Mouse (Mus musculus): Measurements from ENCODE around the gene Ubb. TPM values are rescaled to one million over a fixed set of nuclear protein-coding genes. Genes with fewer than 3 reads are reported as not detected.

Gene Ubb
- polyA plus RNA-seq, 2 experiments, result 3,111 to 3,423 TPM

GRCm38 (mm10) chr11:62584671-62585206 lies 33.8 kb downstream of the Ubb start:
- Histone ChIP-seq H3K4me2 (replicated peaks; ENCODE audit: low read depth, low read length, severe bottlenecking) (no peak overlapping the region), H3K36me3 (ENCODE audit: control insufficient read depth, insufficient read depth, low read length) (no peaks in the 10 kb centered on the region), H3K4me3 (replicated peaks; ENCODE audit: low read length) (no peak overlapping the region), H3K27me3 (ENCODE audit: control insufficient read depth, insufficient read depth, low read length) (no peaks in the 10 kb centered on the region), H3K9me3 (ENCODE audit: control insufficient read depth, low read length) (no peaks in the 10 kb centered on the region), H3K4me1 (ENCODE audit: control insufficient read depth, insufficient read depth, low read length) (no peaks in the 10 kb centered on the region), H3K9ac (ENCODE audit: low read depth, low read length, severe bottlenecking) (no peak overlapping the region), H3K27ac (replicated peaks; ENCODE audit: low read depth, low read length) (no peak overlapping the region)
- DNase-seq (ENCODE audit: low spot score), result no peak
- 86% methylated on average over 9 of the region's 9 CpGs for WGBS
- TF ChIP-seq POLR2A (IDR thresholded peaks at IDR 0.05; ENCODE audit: borderline replicate concordance, extremely low read depth, insufficient read depth, insufficient read length), result no peak
- ATAC-seq (ENCODE audit: low FRiP score, low read depth), result no peak

GRCm38 (mm10) chr11:62587034-62587433 lies 36.1 kb downstream of the Ubb start:
- H3K4me3 ChIP-seq (replicated peaks; ENCODE audit: low read length), result no peak overlapping the region
- 87% methylated on average over 5 of the region's 5 CpGs for WGBS
- H3K9ac ChIP-seq (ENCODE audit: low read depth, low read length, severe bottlenecking), result no peak overlapping the region
- ATAC-seq (ENCODE audit: low FRiP score, low read depth) (no peak), DNase-seq (ENCODE audit: low spot score) (no peak)
- H3K4me2 ChIP-seq (replicated peaks; ENCODE audit: low read depth, low read length, severe bottlenecking), result no peak overlapping the region
- no peak overlapping the region for H3K27ac ChIP-seq (replicated peaks; ENCODE audit: low read depth, low read length)
- no peaks in the 10 kb centered on the region for H3K27me3 ChIP-seq (ENCODE audit: control insufficient read depth, insufficient read depth, low read length)
- no peaks in the 10 kb centered on the region for H3K9me3 ChIP-seq (ENCODE audit: control insufficient read depth, low read length)
- TF ChIP-seq POLR2A (IDR thresholded peaks at IDR 0.05; ENCODE audit: borderline replicate concordance, extremely low read depth, insufficient read depth, insufficient read length), result no peak
- H3K4me1 ChIP-seq (ENCODE audit: control insufficient read depth, insufficient read depth, low read length), result no peaks in the 10 kb centered on the region
- no peaks in the 10 kb centered on the region for H3K36me3 ChIP-seq (ENCODE audit: control insufficient read depth, insufficient read depth, low read length)

GRCm38 (mm10) chr11:62589391-62589790 lies 38.4 kb downstream of the Ubb start:
- 88% methylated on average over 10 of the region's 10 CpGs for WGBS
- no peak overlapping the region for H3K4me3 ChIP-seq (replicated peaks; ENCODE audit: low read length)
- H3K9me3 ChIP-seq (ENCODE audit: control insufficient read depth, low read length), result no peaks in the 10 kb centered on the region
- no peak for TF ChIP-seq POLR2A (IDR thresholded peaks at IDR 0.05; ENCODE audit: borderline replicate concordance, extremely low read depth, insufficient read depth, insufficient read length)
- no peak for DNase-seq (ENCODE audit: low spot score)
- no peak for ATAC-seq (ENCODE audit: low FRiP score, low read depth)
- H3K36me3 ChIP-seq (ENCODE audit: control insufficient read depth, insufficient read depth, low read length), result no peaks in the 10 kb centered on the region
- no peak overlapping the region for H3K4me2 ChIP-seq (replicated peaks; ENCODE audit: low read depth, low read length, severe bottlenecking)
- H3K27ac ChIP-seq (replicated peaks; ENCODE audit: low read depth, low read length), result no peak overlapping the region
- no peak overlapping the region for H3K9ac ChIP-seq (ENCODE audit: low read depth, low read length, severe bottlenecking)
- H3K4me1 ChIP-seq (ENCODE audit: control insufficient read depth, insufficient read depth, low read length), result no peaks in the 10 kb centered on the region
- no peaks in the 10 kb centered on the region for H3K27me3 ChIP-seq (ENCODE audit: control insufficient read depth, insufficient read depth, low read length)

- Histone ChIP-seq H3K4me3 (replicated peaks; ENCODE audit: low read length) (no peak overlapping the region), H3K27ac (replicated peaks; ENCODE audit: low read depth, low read length) (no peak overlapping the region), H3K4me1 (ENCODE audit: control insufficient read depth, insufficient read depth, low read length) (no peaks in the 10 kb centered on the region), H3K4me2 (replicated peaks; ENCODE audit: low read depth, low read length, severe bottlenecking) (no peak overlapping the region), H3K27me3 (ENCODE audit: control insufficient read depth, insufficient read depth, low read length) (no peaks in the 10 kb centered on the region), H3K36me3 (ENCODE audit: control insufficient read depth, insufficient read depth, low read length) (no peaks in the 10 kb centered on the region), H3K9ac (ENCODE audit: low read depth, low read length, severe bottlenecking) (no peak overlapping the region), H3K9me3 (ENCODE audit: control insufficient read depth, low read length) (no peaks in the 10 kb centered on the region)
- TF ChIP-seq POLR2A (IDR thresholded peaks at IDR 0.05; ENCODE audit: borderline replicate concordance, extremely low read depth, insufficient read depth, insufficient read length), result no peak
- WGBS, result 82% methylated on average over 2 of the region's 2 CpGs
- no peak for ATAC-seq (ENCODE audit: low FRiP score, low read depth)
- DNase-seq (ENCODE audit: low spot score), result no peak
Measured at GRCm38 (mm10) chr11:62591026-62591425, 40.1 kb downstream of the Ubb start.

- no peak for TF ChIP-seq POLR2A (IDR thresholded peaks at IDR 0.05; ENCODE audit: borderline replicate concordance, extremely low read depth, insufficient read depth, insufficient read length)
- no peaks in the 10 kb centered on the region for H3K27me3 ChIP-seq (ENCODE audit: control insufficient read depth, insufficient read depth, low read length)
- WGBS, result 39% methylated on average over 8 of the region's 8 CpGs
- no peak overlapping the region for H3K4me3 ChIP-seq (replicated peaks; ENCODE audit: low read length)
- no peak for DNase-seq (ENCODE audit: low spot score)
- no peaks in the 10 kb centered on the region for H3K36me3 ChIP-seq (ENCODE audit: control insufficient read depth, insufficient read depth, low read length)
- no peaks in the 10 kb centered on the region for H3K4me1 ChIP-seq (ENCODE audit: control insufficient read depth, insufficient read depth, low read length)
- no peak overlapping the region for H3K4me2 ChIP-seq (replicated peaks; ENCODE audit: low read depth, low read length, severe bottlenecking)
- H3K9me3 ChIP-seq (ENCODE audit: control insufficient read depth, low read length), result no peaks in the 10 kb centered on the region
- no peak for ATAC-seq (ENCODE audit: low FRiP score, low read depth)
- H3K27ac ChIP-seq (replicated peaks; ENCODE audit: low read depth, low read length), result no peak overlapping the region
- no peak overlapping the region for H3K9ac ChIP-seq (ENCODE audit: low read depth, low read length, severe bottlenecking)
Measured at GRCm38 (mm10) chr11:62591904-62592575, 41.1 kb downstream of the Ubb start.
